Mouse (Mus musculus) c-Kit-positive CD71-positive TER-119-positive erythroid progenitor cells, embryonic 14.5 days (primary cell): ENCODE measurements at regions not wholly inside any gene's neighbourhood (a gene's known extent, or its start where the extent isn't known, plus 50 kb on each side); places are given as distances from the start of the nearest gene placed in this dataset.

ENCODE experiments used
- DNase-seq: peaks from one replicate; pipeline ENCODE4 v3.0.0-alpha.2; 2013; ENCODE audit warnings: low spot score

- peak; percentile 10 for DNase-seq
Measured at GRCm38 (mm10) chrX:33416321-33416720, 103.1 kb downstream of the Btbd35f12 start.
